ENCODE assay signal across 12 mouse cellular contexts in genomic region chr4:4299631-4300030, GRCm38 (mm10).
DNase-seq lines count a peak whose midpoint lies in the region; ATAC-seq and TF ChIP-seq lines count a peak whose summit lies in the region.
"Had no signal": no experiment of that assay in that cellular context is flagged by ENCODE, and none has a peak within 500 bp of the region (broad histone marks: within the 10 kb centered on the region; RNA-seq: fewer than 3 reads in every experiment).

No protein-coding gene starts in this region.

- no peak overlapping the region for H3K9ac ChIP-seq in intestine, postnatal 0 days (ENCODE audit: low read depth, low read length)
- H3K9ac ChIP-seq: hindbrain, embryonic 15.5 days; midbrain, embryonic 12.5 days; stomach, embryonic 15.5 days had no signal

- WGBS in intestine, postnatal 0 days, result 25% methylated on average over 1 of the region's 1 CpGs

- H3K27ac ChIP-seq in intestine, postnatal 0 days (ENCODE audit: low read depth, low read length), result no peak overlapping the region
- H3K27ac ChIP-seq: hindbrain, embryonic 15.5 days; midbrain, embryonic 12.5 days; stomach, embryonic 15.5 days had no signal

- H3K27me3 ChIP-seq in intestine, postnatal 0 days (replicated peaks; ENCODE audit: control insufficient read depth, insufficient read depth, low read length), result no peaks in the 10 kb centered on the region
- H3K27me3 ChIP-seq: hindbrain, embryonic 15.5 days; midbrain, embryonic 12.5 days; stomach, embryonic 15.5 days had no signal

- no peaks in the 10 kb centered on the region for H3K36me3 ChIP-seq in intestine, postnatal 0 days (ENCODE audit: control insufficient read depth, insufficient read depth)
- H3K36me3 ChIP-seq: G1E; hindbrain, embryonic 15.5 days; midbrain, embryonic 12.5 days; stomach, embryonic 15.5 days had no signal

- H3K4me2 ChIP-seq in intestine, postnatal 0 days (replicated peaks; ENCODE audit: low read depth), result peak overlapping the region; percentile 48; the same call in 1 of the 2 replicates
- H3K4me2 ChIP-seq: hindbrain, embryonic 15.5 days; midbrain, embryonic 12.5 days; stomach, embryonic 15.5 days had no signal

- DNase-seq in gastrocnemius, adult 18-20 months (ENCODE audit: low spot score), result peak; percentile 13
- no peak for DNase-seq in gastrocnemius, postnatal 4 days (ENCODE audit: low spot score in 2 of 2)
- peak; percentile 5 for DNase-seq in right cerebral cortex, postnatal 25 days
- no peak for DNase-seq in right cerebral cortex, adult 2 months (ENCODE audit: low spot score in 2 of 2)
- DNase-seq in testis, postnatal 10 days (ENCODE audit: low spot score), result peak; percentile 41
- no peak for DNase-seq in spleen, postnatal 36 days (ENCODE audit: low spot score in 2 of 2)
- no peak for DNase-seq in thymus, postnatal 36 days

- no peak overlapping the region for H3K4me3 ChIP-seq in intestine, postnatal 0 days (ENCODE audit: low read depth, low read length)
- H3K4me3 ChIP-seq: hindbrain, embryonic 15.5 days; midbrain, embryonic 12.5 days; stomach, embryonic 15.5 days had no signal

- peak; percentile 46; the same call in 1 of the 2 replicates for ATAC-seq in intestine, postnatal 0 days

- peak; percentile 66 for TF ChIP-seq CTCF in intestine, postnatal 0 days (IDR thresholded peaks at IDR 0.05; ENCODE audit: low read depth)

- no peaks in the 10 kb centered on the region for H3K9me3 ChIP-seq in intestine, postnatal 0 days (ENCODE audit: control insufficient read depth)
- H3K9me3 ChIP-seq: G1E; hindbrain, embryonic 15.5 days; midbrain, embryonic 12.5 days; stomach, embryonic 15.5 days had no signal

- H3K4me1 ChIP-seq in intestine, postnatal 0 days (replicated peaks; ENCODE audit: control insufficient read depth, insufficient read depth, low read length), result no peaks in the 10 kb centered on the region
- H3K4me1 ChIP-seq: hindbrain, embryonic 15.5 days; midbrain, embryonic 12.5 days; stomach, embryonic 15.5 days had no signal

Comparison
In these comparisons a context has a peak if more than half of its experiments do, and no peak if none do; other contexts are left out.
1. DNase-seq: peak in gastrocnemius, adult 18-20 months (single experiment), right cerebral cortex, postnatal 25 days (single experiment) and testis, postnatal 10 days (single experiment); none in gastrocnemius, postnatal 4 days (0 of 2), right cerebral cortex, adult 2 months (0 of 2), spleen, postnatal 36 days (0 of 2) and thymus, postnatal 36 days (0 of 2).